Mouse (Mus musculus): ENCODE results near the gene Tsga10ip. TPM values are rescaled to one million over a fixed set of nuclear protein-coding genes. Genes with fewer than 3 reads are reported as not detected.
"Not testable (repeated sequence)": the region's sequence is repeated elsewhere in the genome, so short reads cannot be mapped to it uniquely, and the experiment has no call there.

The Tsga10ip gene
- polyA plus RNA-seq, 1 experiment from 2014 or later, result 6.3 TPM

DNA sequence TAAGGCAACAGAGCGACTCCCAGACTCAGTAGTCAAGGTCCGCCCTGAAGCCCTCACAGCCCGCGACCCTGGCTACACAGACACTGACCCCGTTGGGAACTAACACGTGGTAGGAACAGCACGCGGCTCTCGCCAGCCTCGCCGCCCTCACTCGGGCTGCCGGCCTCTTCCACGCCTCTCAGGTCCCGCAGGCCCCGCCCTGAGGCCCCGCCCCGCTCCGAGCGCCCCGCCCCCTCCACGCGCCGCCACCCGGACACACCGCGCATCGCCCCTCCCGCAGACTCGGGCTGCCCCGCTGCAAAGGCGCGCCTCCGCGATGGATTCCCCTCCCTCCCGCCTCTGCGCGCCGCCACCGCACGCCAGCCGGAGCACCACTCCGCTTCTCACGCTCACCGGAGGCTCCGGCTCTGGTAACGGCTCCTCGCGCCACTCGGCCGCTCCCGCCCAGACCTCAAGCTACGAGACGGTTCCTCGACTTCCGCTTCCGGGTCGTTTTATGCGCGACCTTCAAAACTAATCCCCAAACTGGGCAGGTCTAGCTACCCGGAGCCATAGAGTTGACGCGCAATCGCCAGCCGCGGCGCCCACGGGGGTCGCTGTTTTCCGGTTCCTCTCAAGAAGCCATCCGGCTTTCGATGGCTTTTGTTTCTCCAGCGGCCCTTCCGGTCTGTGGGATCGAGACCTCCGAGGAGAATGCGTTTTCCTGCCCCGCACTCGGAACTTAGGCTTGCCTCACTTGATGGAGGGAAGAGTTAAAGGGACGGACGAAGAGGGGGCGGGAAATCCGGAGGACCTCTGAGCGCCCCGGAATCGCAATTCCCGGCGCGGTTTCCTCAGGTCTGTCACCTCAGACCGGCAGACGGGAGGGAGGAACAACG, 35.9 kb downstream of the Tsga10ip start, which contains the start of gene Eif1ad:
TSS of gene Eif1ad (plus strand) at position 567 of the 878 bp plus-strand sequence.
- Histone ChIP-seq H3K27me3 (replicated peaks; ENCODE audit: control insufficient read depth, insufficient read depth, low read length) (no peaks in the 10 kb centered on the region), H3K4me3 (ENCODE audit: low read length) (peak within 1 kb of the TSS; percentile 96), H3K4me2 (ENCODE audit: low read depth, low read length) (peak within 1 kb of the TSS; percentile 84), H3K27ac (ENCODE audit: low read length) (peak within 1 kb of the TSS; percentile 96), H3K36me3 (ENCODE audit: control insufficient read depth, insufficient read depth, low read length) (peaks cover 12% of the 10 kb centered on the region; the same call in 1 of the 2 replicates), H3K9ac (ENCODE audit: low read depth, low read length) (peak within 1 kb of the TSS; percentile 93), H3K4me1 (ENCODE audit: control insufficient read depth, insufficient read depth, low read length) (peaks cover 13% of the 10 kb centered on the region), H3K9me3 (ENCODE audit: control insufficient read depth, low read length) (no peaks in the 10 kb centered on the region)
- under 1% methylated on average over 92 of the region's 92 CpGs for WGBS
- peak; percentile 95 for ATAC-seq

DNA sequence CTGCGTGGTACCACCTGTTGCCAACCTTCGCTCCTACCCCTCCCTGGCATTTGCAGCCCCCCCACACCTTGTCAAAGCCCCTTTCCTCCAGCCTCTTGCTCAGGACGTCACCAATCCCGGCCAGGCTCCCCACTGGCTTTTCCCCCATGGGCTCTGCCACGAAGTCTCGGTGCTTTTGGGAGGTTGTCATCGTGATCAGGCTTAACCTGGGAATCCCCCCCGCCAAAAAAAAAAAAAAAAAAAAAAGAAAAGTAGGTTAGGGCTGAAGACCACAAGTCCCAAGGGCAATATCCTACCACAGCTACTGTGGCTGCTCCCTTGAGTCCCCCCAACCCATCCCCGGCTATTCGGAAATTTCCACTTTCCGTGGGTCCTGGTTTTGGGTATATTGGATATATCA, 36.6 kb downstream of the Tsga10ip start:
- Histone ChIP-seq H3K9me3 (ENCODE audit: control insufficient read depth, low read length) (no peaks in the 10 kb centered on the region), H3K27me3 (replicated peaks; ENCODE audit: control insufficient read depth, insufficient read depth, low read length) (no peaks in the 10 kb centered on the region), H3K36me3 (ENCODE audit: control insufficient read depth, insufficient read depth, low read length) (peaks cover 12% of the 10 kb centered on the region; the same call in 1 of the 2 replicates), H3K4me2 (ENCODE audit: low read depth, low read length) (peak overlapping the region; percentile 84), H3K4me1 (ENCODE audit: control insufficient read depth, insufficient read depth, low read length) (peaks cover 13% of the 10 kb centered on the region), H3K27ac (ENCODE audit: low read length) (peak overlapping the region; percentile 96; the same call in 1 of the 2 replicates), H3K4me3 (ENCODE audit: low read length) (peak overlapping the region; percentile 96), H3K9ac (ENCODE audit: low read depth, low read length) (peak overlapping the region; percentile 93)
- 16% methylated on average over 11 of the region's 11 CpGs for WGBS
- ATAC-seq, result no peak

DNA sequence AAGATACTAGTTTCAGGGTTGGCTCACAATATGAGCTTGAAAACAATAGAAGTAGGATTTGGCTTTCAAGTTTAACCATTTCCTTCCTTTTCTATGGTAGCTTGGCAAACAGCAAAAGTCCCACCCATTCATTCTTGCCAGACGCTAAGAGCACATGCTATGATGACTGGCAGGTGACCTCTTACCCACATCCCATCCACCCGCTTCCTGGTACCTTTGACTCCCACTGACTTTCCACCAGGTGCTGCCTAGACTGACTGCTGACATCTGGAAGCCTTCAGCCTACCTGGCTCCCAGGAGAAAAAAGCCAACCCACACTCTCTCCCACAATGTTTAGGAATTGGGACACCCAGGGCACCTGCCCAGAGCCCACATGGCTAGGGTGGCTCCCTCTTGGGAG, 38.2 kb downstream of the Tsga10ip start:
- H3K36me3 ChIP-seq (ENCODE audit: control insufficient read depth, insufficient read depth, low read length), result peaks cover 3% of the 10 kb centered on the region; the same call in 1 of the 2 replicates
- ATAC-seq, result no peak
- no peaks in the 10 kb centered on the region for H3K9me3 ChIP-seq (ENCODE audit: control insufficient read depth, low read length)
- no peak overlapping the region for H3K27ac ChIP-seq (ENCODE audit: low read length)
- no peak overlapping the region for H3K4me2 ChIP-seq (ENCODE audit: low read depth, low read length)
- WGBS, result 81% methylated on average over 2 of the region's 2 CpGs
- H3K4me3 ChIP-seq (ENCODE audit: low read length), result no peak overlapping the region
- H3K27me3 ChIP-seq (replicated peaks; ENCODE audit: control insufficient read depth, insufficient read depth, low read length), result no peaks in the 10 kb centered on the region
- H3K9ac ChIP-seq (ENCODE audit: low read depth, low read length), result no peak overlapping the region
- peaks cover 13% of the 10 kb centered on the region for H3K4me1 ChIP-seq (ENCODE audit: control insufficient read depth, insufficient read depth, low read length)

DNA sequence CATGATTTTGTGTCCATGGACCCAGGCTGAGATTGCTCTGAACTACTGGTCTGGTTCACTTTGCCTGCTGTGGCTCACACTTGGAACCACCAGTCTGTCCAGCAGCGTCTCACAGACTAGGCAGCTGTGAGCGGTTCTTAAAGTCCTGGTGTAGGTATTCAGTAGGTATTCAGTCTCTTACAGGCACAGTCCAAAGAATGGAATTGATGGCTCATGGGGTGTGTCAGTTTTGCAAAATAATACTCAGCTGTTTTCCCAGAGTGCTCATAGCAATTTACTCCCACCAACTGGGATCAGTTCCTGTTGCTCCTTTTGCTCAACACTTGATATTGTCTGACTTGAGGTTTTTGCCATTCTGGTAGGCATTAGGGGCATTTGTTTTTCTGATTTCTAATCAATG, 40.1 kb downstream of the Tsga10ip start:
- Histone ChIP-seq H3K27ac (ENCODE audit: low read length) (no peak overlapping the region), H3K36me3 (ENCODE audit: control insufficient read depth, insufficient read depth, low read length) (peaks cover 3% of the 10 kb centered on the region; the same call in 1 of the 2 replicates), H3K4me2 (ENCODE audit: low read depth, low read length) (no peak overlapping the region), H3K9ac (ENCODE audit: low read depth, low read length) (no peak overlapping the region), H3K4me1 (ENCODE audit: control insufficient read depth, insufficient read depth, low read length) (peaks cover 5% of the 10 kb centered on the region), H3K27me3 (replicated peaks; ENCODE audit: control insufficient read depth, insufficient read depth, low read length) (no peaks in the 10 kb centered on the region), H3K9me3 (ENCODE audit: control insufficient read depth, low read length) (no peaks in the 10 kb centered on the region), H3K4me3 (ENCODE audit: low read length) (no peak overlapping the region)
- WGBS, result 82% methylated on average over 2 of the region's 2 CpGs
- no peak for ATAC-seq

DNA sequence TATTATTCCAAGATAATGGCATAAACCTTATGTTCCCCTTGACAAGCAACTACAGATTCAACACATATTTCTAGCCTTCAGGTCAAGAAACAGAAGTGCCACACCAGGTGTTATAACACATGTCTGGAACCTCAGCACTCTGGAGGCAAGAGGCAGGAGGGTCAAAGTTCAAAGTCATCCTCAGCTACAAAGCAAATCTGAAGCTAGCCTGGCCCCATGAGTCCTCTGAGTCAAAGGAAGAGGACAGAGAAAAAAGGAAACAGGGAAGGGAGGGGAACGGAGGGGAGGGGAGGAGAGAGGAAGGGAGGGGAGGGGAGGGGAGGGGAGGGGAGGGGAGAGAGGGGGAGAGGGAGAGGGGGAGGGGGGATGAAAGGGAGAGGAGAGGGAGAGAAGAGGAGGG, 46.2 kb downstream of the Tsga10ip start:
- H3K27ac ChIP-seq (ENCODE audit: low read length), result peak overlapping the region; percentile 35; the same call in 1 of the 2 replicates
- H3K27me3 ChIP-seq (replicated peaks; ENCODE audit: control insufficient read depth, insufficient read depth, low read length), result no peaks in the 10 kb centered on the region
- H3K4me1 ChIP-seq (ENCODE audit: control insufficient read depth, insufficient read depth, low read length), result 0 out of 2 replicates have a peak, but pooled peaks cover 7% of the 10 kb centered on the region
- H3K36me3 ChIP-seq (ENCODE audit: control insufficient read depth, insufficient read depth, low read length), result no peaks in the 10 kb centered on the region
- H3K9me3 ChIP-seq (ENCODE audit: control insufficient read depth, low read length), result no peaks in the 10 kb centered on the region
- H3K9ac ChIP-seq (ENCODE audit: low read depth, low read length), result no peak overlapping the region
- H3K4me3 ChIP-seq (ENCODE audit: low read length), result no peak overlapping the region
- H3K4me2 ChIP-seq (ENCODE audit: low read depth, low read length), result no peak overlapping the region
- no CpG with 5 or more reads among the region's 1 CpGs for WGBS
- peak; percentile 79 for ATAC-seq

DNA sequence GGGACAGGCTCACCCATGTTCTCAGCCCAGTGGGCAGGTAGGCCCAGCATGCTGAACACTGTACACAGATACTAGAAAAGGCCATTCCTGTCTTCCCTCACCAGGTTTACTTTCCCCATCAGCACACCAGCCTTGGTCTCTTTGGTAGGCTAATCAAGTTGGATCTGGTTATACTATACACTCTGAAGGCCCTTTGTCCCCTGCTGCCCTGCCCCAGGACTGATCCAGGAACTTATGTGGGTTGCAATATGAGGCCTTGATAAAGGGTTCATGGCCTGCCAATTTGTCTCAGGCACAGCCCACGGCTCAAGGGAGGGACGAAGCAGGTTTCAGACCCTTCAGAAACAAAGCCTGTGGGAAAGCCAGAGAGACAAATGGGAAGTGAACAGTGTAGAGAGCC, 48.7 kb downstream of the Tsga10ip start:
- H3K27me3 ChIP-seq (replicated peaks; ENCODE audit: control insufficient read depth, insufficient read depth, low read length), result no peaks in the 10 kb centered on the region
- WGBS, result 80% methylated on average over 2 of the region's 2 CpGs
- H3K4me1 ChIP-seq (ENCODE audit: control insufficient read depth, insufficient read depth, low read length), result peaks cover 9% of the 10 kb centered on the region; the same call in 1 of the 2 replicates
- H3K4me3 ChIP-seq (ENCODE audit: low read length), result no peak overlapping the region
- H3K9me3 ChIP-seq (ENCODE audit: control insufficient read depth, low read length), result no peaks in the 10 kb centered on the region
- H3K4me2 ChIP-seq (ENCODE audit: low read depth, low read length), result no peak overlapping the region
- no peaks in the 10 kb centered on the region for H3K36me3 ChIP-seq (ENCODE audit: control insufficient read depth, insufficient read depth, low read length)
- H3K27ac ChIP-seq (ENCODE audit: low read length), result peak overlapping the region; percentile 69
- peak; percentile 75 for ATAC-seq
- H3K9ac ChIP-seq (ENCODE audit: low read depth, low read length), result no peak overlapping the region

DNA sequence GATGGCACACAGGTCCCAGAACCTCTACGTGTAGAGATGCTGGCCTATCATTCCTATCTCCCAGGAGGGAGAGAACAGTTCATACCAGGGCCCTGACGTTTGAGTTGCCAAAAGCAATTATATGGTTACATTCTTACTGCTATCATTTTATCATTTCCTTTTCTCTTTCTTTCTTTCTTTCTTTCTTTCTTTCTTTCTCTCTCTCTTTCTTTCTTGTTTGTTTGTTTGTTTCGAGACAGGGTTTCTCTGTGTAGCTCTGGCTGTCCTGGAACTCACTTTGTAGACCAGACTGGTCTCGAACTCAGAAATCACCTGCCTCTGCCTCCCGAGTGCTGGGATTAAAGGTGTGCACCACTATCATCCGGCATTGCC, 52.8 kb downstream of the Tsga10ip start, which contains the start of gene Cst6:
TSS of gene Cst6 (minus strand) at position 73 of the 372 bp plus-strand sequence.
- H3K36me3 ChIP-seq (ENCODE audit: control insufficient read depth, insufficient read depth, low read length); ATAC-seq; H3K9me3 ChIP-seq (ENCODE audit: control insufficient read depth, low read length); H3K27me3 ChIP-seq (replicated peaks; ENCODE audit: control insufficient read depth, insufficient read depth, low read length); H3K4me1 ChIP-seq (ENCODE audit: control insufficient read depth, insufficient read depth, low read length); H3K27ac ChIP-seq (ENCODE audit: low read length): not testable (repeated sequence)
- WGBS, result 59% methylated on average over 6 of the region's 6 CpGs
- Histone ChIP-seq H3K4me2 (ENCODE audit: low read depth, low read length) (peak within 1 kb of the TSS; percentile 80), H3K9ac (ENCODE audit: low read depth, low read length) (peak within 1 kb of the TSS; percentile 66), H3K4me3 (ENCODE audit: low read length) (peak within 1 kb of the TSS; percentile 49)

DNA sequence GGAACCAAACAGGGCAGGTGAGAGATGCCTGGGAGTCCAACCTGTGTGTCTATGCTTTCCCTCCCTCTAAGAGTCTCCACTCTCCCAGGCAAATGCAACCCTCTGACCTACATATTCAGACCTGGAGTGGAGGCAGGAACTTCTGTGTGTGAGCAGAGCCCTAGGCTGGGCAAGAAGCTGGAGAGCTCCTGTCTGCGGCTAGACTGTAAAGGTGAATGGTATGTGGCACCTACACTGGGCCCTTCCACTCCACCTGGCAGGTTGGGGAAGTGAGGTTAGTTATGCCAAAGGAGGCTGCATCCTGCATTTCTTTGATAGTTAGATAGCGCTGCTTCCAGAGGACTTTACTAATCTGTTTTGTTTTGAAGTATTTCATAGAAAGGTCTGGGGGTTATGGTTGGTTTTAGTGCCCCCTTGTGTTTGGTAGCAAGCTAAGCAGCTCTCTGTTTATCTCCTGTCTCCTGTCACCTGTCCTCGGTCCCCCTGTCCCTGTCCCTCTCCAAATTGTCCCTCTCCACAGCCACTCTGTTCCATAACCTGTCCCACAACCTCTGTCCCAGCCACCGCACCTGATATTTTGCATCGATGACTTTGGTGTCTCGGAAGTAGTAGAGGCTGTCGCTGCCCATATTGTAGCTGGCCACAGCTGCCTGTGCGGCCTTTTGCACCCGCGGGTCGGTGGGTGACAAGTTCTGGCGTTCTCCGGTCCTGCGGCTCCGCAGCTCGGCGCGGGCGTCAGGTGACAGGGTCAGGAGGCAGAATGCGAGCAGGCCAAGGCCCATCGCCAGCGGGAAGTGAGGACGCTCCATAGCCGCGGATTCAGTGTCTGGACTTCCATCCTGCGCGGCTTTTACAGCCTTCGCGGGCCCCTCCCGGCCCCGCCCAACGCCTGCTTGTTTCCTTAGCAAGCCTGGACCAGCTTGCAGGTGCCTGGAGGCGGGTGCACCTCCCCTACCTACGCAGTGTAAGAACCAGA, 53.5 kb downstream of the Tsga10ip start:
- WGBS, result 4% methylated on average over 34 of the region's 34 CpGs
- peak; percentile 85 for ATAC-seq
- H3K4me1 ChIP-seq (ENCODE audit: control insufficient read depth, insufficient read depth, low read length), result peaks cover 8% of the 10 kb centered on the region; the same call in 1 of the 2 replicates
- peak overlapping the region; percentile 80 for H3K4me2 ChIP-seq (ENCODE audit: low read depth, low read length)
- no peaks in the 10 kb centered on the region for H3K27me3 ChIP-seq (replicated peaks; ENCODE audit: control insufficient read depth, insufficient read depth, low read length)
- H3K9ac ChIP-seq (ENCODE audit: low read depth, low read length), result peak overlapping the region; percentile 66
- no peak overlapping the region for H3K27ac ChIP-seq (ENCODE audit: low read length)
- H3K36me3 ChIP-seq (ENCODE audit: control insufficient read depth, insufficient read depth, low read length), result no peaks in the 10 kb centered on the region
- no peaks in the 10 kb centered on the region for H3K9me3 ChIP-seq (ENCODE audit: control insufficient read depth, low read length)
- H3K4me3 ChIP-seq (ENCODE audit: low read length), result peak overlapping the region; percentile 49

DNA sequence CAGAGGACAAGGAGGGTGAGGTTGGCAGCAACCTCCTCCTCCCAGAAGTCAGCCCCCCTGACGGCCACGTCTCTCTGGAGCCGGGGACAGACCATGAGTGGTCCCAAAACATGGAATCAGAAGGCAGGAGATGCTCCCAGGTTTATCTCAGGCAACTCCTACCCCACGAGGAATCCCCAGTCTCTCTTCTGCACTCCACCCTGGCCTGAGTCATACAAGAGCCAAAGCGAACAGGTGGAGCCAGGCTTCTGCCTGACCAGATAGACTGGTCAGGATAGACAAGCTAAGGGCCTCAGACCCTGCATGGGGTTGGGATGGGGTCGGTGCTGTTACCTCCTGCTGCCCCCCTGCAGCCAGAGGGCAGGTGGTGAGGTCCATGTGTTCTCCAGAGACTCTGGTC, 54.3 kb downstream of the Tsga10ip start:
- WGBS, result 82% methylated on average over 6 of the region's 6 CpGs
- Histone ChIP-seq H3K4me1 (ENCODE audit: control insufficient read depth, insufficient read depth, low read length) (peaks cover 2% of the 10 kb centered on the region; the same call in 1 of the 2 replicates), H3K36me3 (ENCODE audit: control insufficient read depth, insufficient read depth, low read length) (no peaks in the 10 kb centered on the region), H3K9ac (ENCODE audit: low read depth, low read length) (no peak overlapping the region), H3K4me3 (ENCODE audit: low read length) (no peak overlapping the region), H3K27ac (ENCODE audit: low read length) (no peak overlapping the region), H3K9me3 (ENCODE audit: control insufficient read depth, low read length) (no peaks in the 10 kb centered on the region), H3K4me2 (ENCODE audit: low read depth, low read length) (no peak overlapping the region), H3K27me3 (replicated peaks; ENCODE audit: control insufficient read depth, insufficient read depth, low read length) (no peaks in the 10 kb centered on the region)
- no peak for ATAC-seq

All from intestine, embryonic 16.5 days (tissue).